Mouse (Mus musculus) frontal cortex, adult 2 months (tissue): ENCODE results near the gene Etfbkmt. TPM values are rescaled to one million over a fixed set of nuclear protein-coding genes. Genes with fewer than 3 reads are reported as not detected.
"Not testable (repeated sequence)": the region's sequence is repeated elsewhere in the genome, so short reads cannot be mapped to it uniquely, and the experiment has no call there.

Experiments used
- DNase-seq, 2 experiments: peaks; one replicate each; pipeline ENCODE4 v3.0.0; 2022; ENCODE audit warnings: low spot score in 1 of 2; ENCODE audit errors: extremely low spot score in 1 of 2
- polyA plus RNA-seq: library from polyadenylated mRNA; depleted of rRNA; stranded (reverse); fragments of >200 nt; gene quantifications from 2 replicates; pipeline ENCODE4 v1.2.3, GENCODE M21; 2012; rRNA removed

Gene Etfbkmt
- 5.6 and 6.2 TPM in 2 replicates for polyA plus RNA-seq

- no peak for DNase-seq
Measured at GRCm38 (mm10) chr6:149139471-149139870, at the start of gene Etfbkmt. TSS of gene Etfbkmt (plus strand) at chr6:149139849.

GRCm38 (mm10) chr6:149092406-149092805, 47.2 kb upstream of the Etfbkmt start:
- DNase-seq, result no peak

DNA sequence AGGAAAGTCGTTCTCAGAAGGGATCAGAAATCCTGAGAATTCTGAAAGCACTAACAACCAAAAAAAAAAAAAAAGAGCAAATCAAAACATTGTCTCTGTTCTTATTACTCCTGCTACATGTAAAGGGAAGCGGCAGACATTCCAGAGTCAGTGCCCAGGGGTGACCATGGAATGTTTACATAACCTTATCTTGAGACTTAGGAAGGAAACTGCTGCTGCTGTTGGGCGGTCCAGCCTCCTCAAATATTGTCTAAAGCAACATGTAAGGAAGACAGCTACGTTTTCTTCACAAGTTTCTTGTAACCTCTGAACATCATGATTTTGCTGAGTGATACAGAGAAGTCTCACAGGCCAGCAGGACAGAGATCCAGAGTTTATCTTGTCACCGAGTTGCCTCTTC, 46.2 kb upstream of the Etfbkmt start:
- no peak for DNase-seq

DNA sequence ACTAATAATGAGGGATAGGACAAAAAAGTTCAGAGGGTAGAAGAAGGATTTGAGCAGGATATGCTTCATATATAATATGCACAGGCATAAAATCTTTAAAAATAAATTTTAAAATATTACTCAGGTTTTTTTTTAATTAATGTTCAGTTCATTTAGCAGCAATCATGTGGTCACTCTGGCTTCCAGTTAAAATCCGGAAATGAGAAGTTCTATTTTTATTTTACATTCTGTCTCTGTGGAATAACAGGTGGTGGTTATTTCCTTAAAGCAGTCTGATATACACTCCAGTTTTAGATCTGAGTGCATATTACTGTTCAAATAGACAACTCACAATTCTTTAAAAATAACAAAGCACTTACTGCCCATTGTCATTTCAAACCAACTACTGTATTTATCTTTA, 45.1 kb upstream of the Etfbkmt start:
- no peak for DNase-seq

GRCm38 (mm10) chr6:149095389-149095788, 44.3 kb upstream of the Etfbkmt start:
- DNase-seq, result no peak

- DNase-seq, result no peak
Measured at GRCm38 (mm10) chr6:149096233-149096632, 43.4 kb upstream of the Etfbkmt start.

GRCm38 (mm10) chr6:149097276-149097675, 42.4 kb upstream of the Etfbkmt start:
- no peak for DNase-seq

DNA sequence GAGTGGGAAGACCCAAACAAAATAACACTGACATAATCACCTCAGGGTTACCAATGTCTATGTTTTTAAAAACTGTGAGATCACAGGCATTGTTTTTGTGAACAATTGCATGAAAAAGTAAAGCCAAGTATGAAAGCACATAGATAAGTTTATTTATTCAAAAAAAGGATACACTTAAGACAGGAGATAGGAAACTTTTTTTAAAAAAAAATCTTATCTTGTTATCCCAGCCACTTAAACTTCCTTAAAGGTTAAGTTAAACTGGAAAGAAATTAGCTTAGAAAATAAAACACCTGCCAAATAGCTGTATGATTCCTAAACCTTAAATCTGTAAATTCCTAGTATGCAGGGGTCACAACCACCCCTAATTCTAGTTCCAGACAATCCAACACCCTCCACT, 40.7 kb upstream of the Etfbkmt start:
- no peak for DNase-seq

DNA sequence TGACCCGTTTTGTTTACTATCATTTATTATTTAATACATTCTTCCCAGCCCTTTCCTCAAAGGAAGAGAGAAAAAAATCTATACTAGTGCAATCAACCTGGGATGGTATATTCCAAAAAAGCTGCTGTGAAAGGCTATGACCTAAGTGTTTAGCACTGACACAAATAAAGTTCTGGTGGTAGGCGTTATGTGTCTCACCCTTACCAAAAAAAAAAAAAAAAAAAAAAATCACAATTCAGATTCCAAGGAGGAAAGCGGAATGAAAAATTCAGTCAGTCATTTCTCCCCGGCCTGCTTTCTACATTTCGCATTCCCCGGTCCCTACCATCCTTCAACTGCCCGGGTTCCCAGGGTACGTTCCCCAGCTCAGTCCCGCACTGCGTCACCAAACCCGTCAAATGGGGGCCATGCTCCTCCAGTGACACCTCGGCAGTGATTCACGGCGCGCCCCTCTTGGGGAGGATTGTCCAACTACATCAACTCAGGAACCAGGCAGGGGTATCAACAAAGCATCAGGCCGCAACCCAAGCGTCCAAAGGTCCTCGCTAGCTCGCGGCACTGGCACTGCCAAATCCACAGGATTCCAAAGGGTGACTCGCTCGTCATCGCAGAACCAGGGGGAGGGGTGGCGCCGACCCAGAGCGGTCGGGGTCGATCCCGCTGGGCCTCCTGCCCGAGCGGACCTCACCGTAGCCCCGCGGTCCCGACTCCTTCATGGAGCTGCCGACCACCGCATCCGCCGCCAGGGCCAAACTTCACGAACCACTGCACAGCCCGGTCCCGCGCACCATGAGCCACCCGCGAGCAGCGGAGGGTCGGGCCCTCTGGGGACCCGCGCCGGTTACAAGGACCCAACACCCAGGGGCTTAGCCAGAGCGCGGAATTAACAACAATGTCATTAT, 39.2 kb upstream of the Etfbkmt start:
- DNase-seq, result peak; percentile 38 to 74

DNA sequence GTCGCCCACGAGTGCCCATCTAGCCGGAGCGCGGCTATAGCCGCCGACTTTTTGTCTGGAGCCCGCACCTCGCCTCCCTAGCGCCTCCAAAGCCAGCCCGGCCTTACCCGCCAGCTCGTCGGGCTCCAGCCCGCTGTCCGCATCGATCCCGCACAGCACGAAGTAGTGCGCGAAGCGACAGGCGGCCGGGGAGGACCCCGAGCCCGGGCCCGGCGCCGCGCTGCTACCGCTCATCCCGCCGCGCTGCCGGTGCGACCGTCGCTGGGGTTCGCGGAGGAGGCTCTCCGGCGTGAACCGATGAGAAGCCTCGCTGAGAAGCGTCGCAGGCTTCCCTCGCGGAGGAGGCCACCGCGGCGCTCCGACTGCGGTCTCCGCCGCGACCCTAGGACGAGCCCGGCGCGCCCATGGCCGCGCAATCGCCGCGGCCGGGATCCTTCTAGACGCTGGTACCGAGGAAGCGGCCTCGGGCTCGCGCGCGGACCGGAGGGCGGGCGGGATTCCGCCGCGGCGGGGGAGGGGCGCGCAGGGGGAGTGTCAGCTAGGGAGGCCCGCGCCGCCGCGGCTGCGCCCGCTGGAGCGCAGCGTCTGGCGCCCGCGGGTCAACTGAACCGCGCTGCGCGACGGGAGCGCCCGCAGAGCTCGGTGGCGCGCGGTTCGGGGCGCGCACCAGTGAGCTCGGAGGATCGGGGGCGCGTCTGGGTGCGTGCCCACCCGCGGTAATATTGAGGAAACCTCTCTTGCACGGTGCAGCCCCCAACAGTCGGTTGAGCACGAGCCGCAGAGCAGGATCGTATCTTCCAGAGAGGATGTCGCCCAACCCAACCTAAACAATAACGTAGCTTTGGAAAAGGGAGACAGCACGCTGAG, 38.3 kb upstream of the Etfbkmt start, which contains the start of gene Dennd5b:
Dennd5b (minus strand) TSS at position 605 of the 867 bp plus-strand sequence.
- peak; percentile 61 to 82 for DNase-seq

DNA sequence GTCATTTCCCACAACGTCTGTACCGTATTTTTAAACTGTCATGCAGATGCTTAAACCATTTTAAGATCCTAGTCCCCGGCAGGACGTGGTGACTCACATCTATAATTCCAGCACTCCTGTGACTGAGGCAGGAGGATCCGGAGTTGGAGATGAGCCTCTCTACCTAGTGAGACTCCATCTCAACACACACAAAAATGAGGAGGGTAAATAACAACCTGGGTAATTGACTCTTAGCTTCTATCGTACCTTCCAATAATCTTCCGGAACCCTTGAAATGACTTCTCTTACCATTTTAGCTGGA, 37.8 kb upstream of the Etfbkmt start:
- no peak for DNase-seq

- no peak for DNase-seq
Measured at GRCm38 (mm10) chr6:149103451-149103850, 36.2 kb upstream of the Etfbkmt start.

DNA sequence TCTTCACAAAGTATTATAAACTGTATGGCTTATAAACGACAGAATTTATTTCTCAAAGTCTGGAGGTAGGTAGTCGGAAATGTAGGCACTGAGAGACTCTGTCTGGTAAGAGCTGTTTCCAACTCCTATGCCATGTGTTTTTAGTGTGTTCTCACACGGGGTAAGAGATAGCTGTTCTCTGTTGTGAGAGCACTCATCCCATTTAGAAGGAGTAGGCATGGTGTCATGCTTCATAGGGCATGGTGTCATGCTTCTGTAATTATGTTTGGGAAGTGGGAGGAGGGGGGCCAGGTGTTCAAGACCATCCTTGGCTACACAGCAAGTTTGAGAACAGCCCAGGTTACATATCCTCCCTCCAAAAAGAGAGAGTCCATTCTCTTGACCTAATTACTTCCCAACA, 32.0 kb upstream of the Etfbkmt start:
- DNase-seq, result no peak

- DNase-seq, result no peak
Measured at GRCm38 (mm10) chr6:149108909-149109308, 30.7 kb upstream of the Etfbkmt start.

DNA sequence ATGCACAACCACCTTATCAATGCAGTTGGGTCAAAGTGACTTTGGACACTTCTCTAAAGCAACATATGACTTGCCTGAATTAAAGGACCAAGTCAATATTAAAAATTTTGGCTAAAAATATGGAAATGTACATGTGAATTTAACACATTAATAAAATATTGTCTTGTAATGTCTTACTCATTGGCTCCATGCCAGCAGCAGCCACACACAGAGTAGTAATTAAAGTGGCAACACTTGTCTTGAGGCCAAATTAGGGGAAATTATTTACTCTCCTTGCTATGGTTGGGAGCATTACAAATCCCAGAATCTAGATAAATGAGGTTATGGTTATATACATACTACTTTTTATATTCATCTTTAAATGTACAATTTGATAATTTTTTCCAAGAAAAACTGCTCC, 22.7 kb upstream of the Etfbkmt start:
- DNase-seq, result no peak

DNA sequence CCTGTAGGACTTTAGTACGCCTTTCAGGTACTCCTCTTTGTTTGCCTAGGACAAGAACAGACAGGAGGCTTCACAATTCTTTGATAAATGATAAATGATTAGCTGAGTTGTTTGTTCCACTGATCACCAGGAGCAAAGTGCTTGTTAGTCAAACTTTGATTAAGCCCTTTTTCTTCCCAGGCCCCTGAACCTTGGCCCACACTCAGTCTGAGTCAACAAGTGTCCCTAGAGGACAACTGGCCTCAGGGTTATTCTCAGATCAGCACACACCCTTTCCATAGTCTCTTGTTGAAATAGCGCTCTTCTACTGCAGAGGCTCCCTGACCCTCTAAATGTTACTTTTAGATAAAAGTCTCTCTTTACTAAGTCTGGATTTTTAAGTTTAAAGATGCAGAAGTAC, 20.7 kb upstream of the Etfbkmt start:
- no peak for DNase-seq

DNA sequence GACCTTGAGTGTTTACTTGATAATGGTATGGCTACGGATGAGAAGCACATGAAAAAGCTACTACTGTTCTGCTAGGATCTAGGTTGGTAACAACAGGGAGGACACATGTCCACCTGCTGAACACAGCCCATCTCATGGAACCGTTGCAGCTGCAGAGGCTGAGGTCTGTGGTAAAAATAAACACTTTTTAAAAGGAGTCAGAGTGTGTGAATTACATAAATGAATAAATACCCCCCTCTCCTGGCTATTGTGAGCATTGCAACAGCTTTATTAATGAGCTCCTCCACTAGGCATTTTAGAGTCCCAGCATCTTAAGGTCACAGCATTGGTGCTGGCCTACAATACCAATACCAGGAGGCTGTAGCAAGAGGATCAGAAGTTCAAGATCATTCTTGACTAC, 19.8 kb upstream of the Etfbkmt start:
- peak; percentile 33 to 93 for DNase-seq

DNA sequence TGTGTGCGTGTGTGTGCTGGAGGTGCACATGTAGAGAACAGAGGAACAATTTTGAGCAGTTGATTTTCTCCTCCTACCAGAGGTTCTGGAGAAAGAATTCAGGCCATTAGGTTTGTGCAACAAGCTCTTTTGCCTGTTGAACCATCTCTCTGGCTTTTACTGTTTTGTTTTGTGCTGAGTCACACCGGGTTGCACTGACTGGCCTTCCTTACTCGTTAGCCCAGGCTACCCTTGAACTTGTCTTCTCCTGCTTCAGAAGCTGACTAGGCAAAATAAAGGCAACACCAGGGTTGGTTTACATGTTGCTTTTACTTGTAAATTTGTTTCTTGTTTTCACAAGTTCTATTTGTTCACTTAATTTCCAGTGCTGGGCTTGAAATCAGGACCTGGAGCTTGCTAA, 16.6 kb upstream of the Etfbkmt start:
- no peak for DNase-seq

DNA sequence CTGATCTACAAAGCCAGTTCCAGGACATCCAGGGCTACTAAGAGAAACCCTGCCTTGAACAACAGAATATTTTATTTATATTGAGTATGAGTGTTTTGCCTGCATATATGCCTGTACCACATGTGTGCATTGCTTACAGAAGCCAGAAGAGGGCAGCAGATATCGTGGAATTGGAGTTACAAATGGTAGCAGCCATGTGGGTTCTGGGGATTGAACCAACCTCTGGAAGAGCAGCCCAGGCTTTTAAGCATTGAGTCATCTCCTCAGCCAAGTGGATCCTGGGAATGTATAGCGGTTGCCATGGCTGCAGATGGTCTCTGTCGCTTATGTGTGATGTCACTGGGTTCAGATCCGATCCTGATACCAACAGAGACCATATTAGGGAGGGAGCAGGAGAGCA, 13.0 kb upstream of the Etfbkmt start:
- DNase-seq, result peak in 1 of 2 experiments; percentile 41

GRCm38 (mm10) chr6:149129870-149130269, 9.8 kb upstream of the Etfbkmt start, which contains the start of gene Gm10203:
TSS of gene Gm10203 (plus strand) at chr6:149130170.
- not testable (repeated sequence) for DNase-seq

DNA sequence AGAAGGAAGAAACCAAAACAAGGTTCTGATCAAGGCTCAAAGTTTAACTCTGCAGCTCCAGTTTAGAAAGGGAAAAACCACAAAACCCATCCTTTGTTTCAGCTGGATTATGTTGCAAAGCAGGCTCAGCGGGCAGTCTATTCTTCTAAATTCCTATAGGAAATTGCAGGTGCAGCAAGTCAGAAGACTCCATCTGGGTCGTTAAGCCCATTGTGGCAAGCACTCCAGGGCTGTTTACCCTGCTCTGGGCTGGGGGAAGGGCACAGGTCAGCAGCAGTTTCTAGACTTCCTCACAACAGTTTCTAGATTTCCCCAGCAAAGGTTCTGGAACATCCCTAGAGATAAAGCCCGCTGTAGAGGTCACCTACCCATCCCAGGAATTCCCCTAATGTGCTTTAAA, 8.5 kb upstream of the Etfbkmt start:
- DNase-seq, result no peak
